ENCODE assay signal across 9 mouse cellular contexts in genomic region chr4:155018601-155019335, GRCm38 (mm10). TPM values are rescaled to one million over a fixed set of nuclear protein-coding genes. Genes with fewer than 3 reads are reported as not detected.
DNase-seq lines count a peak whose midpoint lies in the region; ATAC-seq lines count a peak whose summit lies in the region.
"Had no signal": no experiment of that assay in that cellular context is flagged by ENCODE, and none has a peak within 500 bp of the region (broad histone marks: within the 10 kb centered on the region; RNA-seq: fewer than 3 reads in every experiment).

No protein-coding gene starts in this region.

- H3K9ac ChIP-seq in embryonic facial prominence, embryonic 12.5 days = no peak overlapping the region
- H3K9ac ChIP-seq: liver, embryonic 14.5 days had no signal

- H3K27ac ChIP-seq in heart, embryonic 10.5 days = no peak overlapping the region
- H3K27ac ChIP-seq in embryonic facial prominence, embryonic 12.5 days = no peak overlapping the region
- H3K27ac ChIP-seq: liver, embryonic 14.5 days had no signal

- WGBS in heart, embryonic 10.5 days = 6% methylated on average over 15 of the region's 15 CpGs
- 4% methylated on average over 15 of the region's 15 CpGs for WGBS in embryonic facial prominence, embryonic 12.5 days

- peak; percentile 83 for DNase-seq in heart, embryonic 10.5 days (ENCODE audit: low spot score)
- no peak for DNase-seq in heart, adult 9 months (ENCODE audit: low spot score in 2 of 2)
- DNase-seq in adrenal gland, postnatal 10 days = peak; percentile 62
- peak; percentile 57 for DNase-seq in hindlimb bud, embryonic 11.5 days (ENCODE audit: extremely low spot score, low read depth, low spot score)
- peak; percentile 58 for DNase-seq in thymus, postnatal 4 days
- no peak for DNase-seq in layer of hippocampus, postnatal 14 days (ENCODE audit: low spot score in 2 of 2)

- H3K36me3 ChIP-seq in heart, embryonic 10.5 days = no peaks in the 10 kb centered on the region
- no peaks in the 10 kb centered on the region for H3K36me3 ChIP-seq in embryonic facial prominence, embryonic 12.5 days

- no peaks in the 10 kb centered on the region for H3K9me3 ChIP-seq in heart, embryonic 10.5 days
- no peaks in the 10 kb centered on the region for H3K9me3 ChIP-seq in embryonic facial prominence, embryonic 12.5 days

- peak; percentile 23; the same call in 1 of the 2 replicates for ATAC-seq in embryonic facial prominence, embryonic 12.5 days (ENCODE audit: insufficient number of reproducible peaks, insufficient read depth, low FRiP score, low TSS enrichment)
- ATAC-seq in megakaryocyte progenitor cell, adult 5-6 weeks (replicated peaks; ENCODE audit: poor library complexity) = peak; percentile 56

- H3K4me1 ChIP-seq in heart, embryonic 10.5 days = peaks cover 28% of the 10 kb centered on the region
- H3K4me1 ChIP-seq in embryonic facial prominence, embryonic 12.5 days = peaks cover 22% of the 10 kb centered on the region

- peaks cover 79% of the 10 kb centered on the region for H3K27me3 ChIP-seq in heart, embryonic 10.5 days (ENCODE audit: insufficient read depth, poor library complexity, severe bottlenecking)
- no peaks in the 10 kb centered on the region for H3K27me3 ChIP-seq in embryonic facial prominence, embryonic 12.5 days

- H3K4me3 ChIP-seq in heart, embryonic 10.5 days = no peak overlapping the region
- peak overlapping the region; percentile 16; the same call in 1 of the 2 replicates for H3K4me3 ChIP-seq in embryonic facial prominence, embryonic 12.5 days

- peak overlapping the region; percentile 41 for H3K4me2 ChIP-seq in embryonic facial prominence, embryonic 12.5 days (replicated peaks)

RNA-seq across cellular contexts. Expression of gene Plch2, which starts 37.8 kb away (rescaled TPM):
- 0.41 and 0.57 TPM in 2 replicates for polyA plus RNA-seq in heart, embryonic 10.5 days (2016; fragmentation: Nextera tagmentation; extraction: Ambion mirVana)
- under 1 TPM; 0.27 to 0.79 TPM for total RNA-seq in adrenal gland, postnatal 10 days (2021)
- polyA plus RNA-seq in embryonic facial prominence, embryonic 12.5 days (2016; fragmentation: Nextera tagmentation; extraction: Ambion mirVana) = 3.6 and 5.7 TPM in 2 replicates
- not detected in 2 replicates for total RNA-seq in megakaryocyte progenitor cell, adult 5-6 weeks (2015)
- not detected in 2 replicates for total RNA-seq in megakaryocyte progenitor cell, adult 5-6 weeks (2017)
- total RNA-seq in layer of hippocampus, postnatal 14 days (2021) = 10 to 100 TPM; 90.9 to 97.9 TPM

RNA-seq across cellular contexts. Expression of gene Pex10, which starts 48.0 kb away (rescaled TPM):
- polyA plus RNA-seq in heart, embryonic 10.5 days (2016; fragmentation: Nextera tagmentation; extraction: Ambion mirVana) = 17.3 and 19.4 TPM in 2 replicates
- 10 to 100 TPM; 21.8 to 30.1 TPM for total RNA-seq in adrenal gland, postnatal 10 days (2021)
- 23.3 and 23.7 TPM in 2 replicates for polyA plus RNA-seq in embryonic facial prominence, embryonic 12.5 days (2016; fragmentation: Nextera tagmentation; extraction: Ambion mirVana)
- 5.5 and 6.0 TPM in 2 replicates for total RNA-seq in megakaryocyte progenitor cell, adult 5-6 weeks (2015)
- 13.8 and 18.8 TPM in 2 replicates for total RNA-seq in megakaryocyte progenitor cell, adult 5-6 weeks (2017)
- 10 to 100 TPM; 22.1 to 26.3 TPM for total RNA-seq in layer of hippocampus, postnatal 14 days (2021)

RNA-seq across cellular contexts. Expression of gene Pank4, which starts 54.8 kb away (rescaled TPM):
- polyA plus RNA-seq in heart, embryonic 10.5 days (2016; fragmentation: Nextera tagmentation; extraction: Ambion mirVana) = 45.3 and 49.2 TPM in 2 replicates
- total RNA-seq in adrenal gland, postnatal 10 days (2021) = 10 to 100 TPM; 23.1 to 35.2 TPM
- 56.0 and 62.2 TPM in 2 replicates for polyA plus RNA-seq in embryonic facial prominence, embryonic 12.5 days (2016; fragmentation: Nextera tagmentation; extraction: Ambion mirVana)
- 28.0 and 43.9 TPM in 2 replicates for total RNA-seq in megakaryocyte progenitor cell, adult 5-6 weeks (2015)
- 24.6 and 24.8 TPM in 2 replicates for total RNA-seq in megakaryocyte progenitor cell, adult 5-6 weeks (2017)
- 10 to 100 TPM; 29.8 to 35.0 TPM for total RNA-seq in layer of hippocampus, postnatal 14 days (2021)

RNA-seq across cellular contexts. Expression of gene Hes5, which starts 58.0 kb away (rescaled TPM):
- 0.15 and 0.26 TPM in 2 replicates for polyA plus RNA-seq in heart, embryonic 10.5 days (2016; fragmentation: Nextera tagmentation; extraction: Ambion mirVana)
- under 1 TPM in 1 of 2 experiments, not detected in 1; 0.76 TPM for total RNA-seq in adrenal gland, postnatal 10 days (2021)
- polyA plus RNA-seq in embryonic facial prominence, embryonic 12.5 days (2016; fragmentation: Nextera tagmentation; extraction: Ambion mirVana) = 29.6 and 37.3 TPM in 2 replicates
- 0.64 and 0.67 TPM in 2 replicates for total RNA-seq in megakaryocyte progenitor cell, adult 5-6 weeks (2015)
- total RNA-seq in megakaryocyte progenitor cell, adult 5-6 weeks (2017) = 0.24 and 4.5 TPM in 2 replicates
- 10 to 100 TPM; 36.2 to 37.0 TPM for total RNA-seq in layer of hippocampus, postnatal 14 days (2021)

Comparison
In these comparisons a context has a peak if more than half of its experiments do, and no peak if none do; other contexts are left out.
1. DNase-seq: peak in heart, embryonic 10.5 days (single experiment), adrenal gland, postnatal 10 days (single experiment), hindlimb bud, embryonic 11.5 days (single experiment) and thymus, postnatal 4 days (single experiment); none in heart, adult 9 months (0 of 2) and layer of hippocampus, postnatal 14 days (0 of 2).
2. RNA of gene Plch2, which starts 37.8 kb away (total RNA-seq): 90.9 to 97.9 TPM in layer of hippocampus, postnatal 14 days; 0.27 to 0.79 TPM in adrenal gland, postnatal 10 days and not detected in megakaryocyte progenitor cell, adult 5-6 weeks; every median in the first group is over 10 times any median in the second.